Mouse (Mus musculus): ENCODE data around the gene Ccnb1.

- no peak for TF ChIP-seq POLR2A (IDR thresholded peaks at IDR 0.05; ENCODE audit: extremely low read depth, insufficient read depth, low read length)
- TF ChIP-seq CTCF (IDR thresholded peaks at IDR 0.05; ENCODE audit: low read depth, low read length): no peak
Measured at GRCm38 (mm10) chr13:100742831-100743230, 43.5 kb downstream of the Ccnb1 start.
